Mouse (Mus musculus) megakaryocyte, embryonic 14.5 days (primary cell): Measurements from ENCODE around the gene Gm49393.

Experiments
- FLI1 ChIP-seq: IDR thresholded peaks from 2 replicates; pipeline ENCODE4 v1.6.1; 2012; ENCODE audit warnings: low read length, inconsistent platforms, mixed read lengths
- GATA1 ChIP-seq: IDR thresholded peaks from 3 replicates; pipeline ENCODE4 v1.6.1; 2012; ENCODE audit warnings: mixed read lengths, low read length, inconsistent platforms, borderline replicate concordance

DNA sequence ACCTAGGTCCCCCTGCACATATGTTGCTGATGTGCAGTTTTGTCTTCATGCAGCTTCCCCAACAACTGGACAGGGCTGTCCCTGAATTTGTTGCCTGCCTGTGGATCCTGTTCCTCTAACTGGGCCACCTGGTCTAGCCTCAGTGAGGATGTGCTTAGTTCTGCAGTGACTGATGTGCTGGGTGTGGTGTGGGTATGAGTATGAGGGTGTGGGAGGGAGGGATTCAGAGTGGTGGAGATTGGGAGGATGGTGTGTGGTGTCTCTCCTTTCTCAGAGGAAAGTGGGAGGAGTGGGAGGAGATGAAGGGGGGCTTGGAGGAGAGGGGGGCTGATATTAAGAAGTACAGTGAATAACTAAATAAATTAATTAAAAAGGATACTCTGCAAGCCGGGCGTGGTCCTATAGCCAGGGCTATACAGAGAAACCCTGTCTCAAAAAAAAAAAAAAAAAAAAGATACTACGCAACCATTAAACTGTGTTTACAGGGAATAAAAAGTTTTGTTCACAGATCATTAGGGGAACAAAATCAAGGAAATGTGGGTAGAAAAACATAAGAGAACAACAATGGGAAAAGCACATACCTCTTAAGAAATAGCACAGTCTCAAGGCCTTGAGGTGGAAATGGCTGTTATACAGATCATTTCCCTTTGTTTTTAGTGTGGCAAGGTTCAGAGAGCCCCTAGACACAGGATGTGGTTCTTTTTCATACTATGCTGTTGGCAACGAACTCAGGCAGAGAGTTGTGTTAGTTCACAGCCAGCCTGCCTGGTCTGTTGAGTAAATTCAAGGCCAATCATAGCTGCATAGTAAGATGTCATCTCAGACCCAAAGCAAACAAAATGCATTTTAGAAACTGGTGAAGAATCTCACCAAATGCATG, 86.9 kb downstream of the Gm49393 start:
- TF ChIP-seq FLI1 (no peak), GATA1 (no peak)
